Mouse (Mus musculus) left cerebral cortex, adult 9 months (tissue): ENCODE results near the gene Arl3.

Experiments
- DNase-seq, 2 experiments: peaks; one replicate each; pipeline ENCODE4 v3.0.0; 2022; ENCODE audit warnings: low spot score in 2 of 2

The Arl3 gene

GRCm38 (mm10) chr19:46501401-46502068 is 71.5 kb downstream of the Arl3 start, which contains the start of gene Trim8:
Trim8 (plus strand) TSS chr19:46501702.
- peak in 1 of 2 experiments; percentile 80 for DNase-seq

DNA sequence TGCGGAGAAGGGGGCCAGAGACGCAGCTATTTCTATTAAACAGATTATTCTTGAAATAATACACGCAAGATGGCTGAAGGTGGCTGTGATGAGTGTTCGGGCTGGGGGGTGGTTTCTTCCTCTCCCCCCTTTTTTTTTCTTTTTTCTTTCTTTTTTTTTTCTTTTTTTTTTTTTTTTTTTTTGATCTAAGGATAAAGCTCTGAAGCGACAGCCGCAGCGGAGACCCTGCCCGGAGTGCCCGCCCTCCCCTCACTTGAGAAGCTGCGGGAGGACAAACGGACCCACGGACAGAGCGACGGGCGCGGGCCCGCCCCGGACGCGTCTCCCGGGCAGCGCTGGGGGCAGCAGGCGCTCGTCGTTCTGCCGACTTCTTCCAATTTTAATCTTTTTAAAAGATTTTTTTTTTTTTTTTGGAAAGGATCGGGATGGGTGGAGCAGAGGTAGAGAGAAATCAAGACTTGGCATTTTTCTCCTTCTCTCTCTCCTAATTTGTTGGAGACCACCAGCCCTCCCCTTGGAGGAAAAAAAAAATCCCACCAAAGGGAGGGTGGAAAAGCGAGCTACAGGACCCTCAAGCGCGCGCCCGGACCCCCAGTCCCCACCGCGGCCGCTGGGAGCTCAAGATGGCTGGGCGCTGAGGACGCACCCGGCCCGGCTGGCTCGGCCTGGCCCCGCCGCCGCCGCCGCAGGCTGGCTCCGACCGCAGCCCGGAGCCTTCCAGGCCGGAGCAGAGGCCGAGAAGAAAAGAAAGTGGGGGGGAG is 72.2 kb downstream of the Arl3 start:
- DNase-seq: no peak

DNA sequence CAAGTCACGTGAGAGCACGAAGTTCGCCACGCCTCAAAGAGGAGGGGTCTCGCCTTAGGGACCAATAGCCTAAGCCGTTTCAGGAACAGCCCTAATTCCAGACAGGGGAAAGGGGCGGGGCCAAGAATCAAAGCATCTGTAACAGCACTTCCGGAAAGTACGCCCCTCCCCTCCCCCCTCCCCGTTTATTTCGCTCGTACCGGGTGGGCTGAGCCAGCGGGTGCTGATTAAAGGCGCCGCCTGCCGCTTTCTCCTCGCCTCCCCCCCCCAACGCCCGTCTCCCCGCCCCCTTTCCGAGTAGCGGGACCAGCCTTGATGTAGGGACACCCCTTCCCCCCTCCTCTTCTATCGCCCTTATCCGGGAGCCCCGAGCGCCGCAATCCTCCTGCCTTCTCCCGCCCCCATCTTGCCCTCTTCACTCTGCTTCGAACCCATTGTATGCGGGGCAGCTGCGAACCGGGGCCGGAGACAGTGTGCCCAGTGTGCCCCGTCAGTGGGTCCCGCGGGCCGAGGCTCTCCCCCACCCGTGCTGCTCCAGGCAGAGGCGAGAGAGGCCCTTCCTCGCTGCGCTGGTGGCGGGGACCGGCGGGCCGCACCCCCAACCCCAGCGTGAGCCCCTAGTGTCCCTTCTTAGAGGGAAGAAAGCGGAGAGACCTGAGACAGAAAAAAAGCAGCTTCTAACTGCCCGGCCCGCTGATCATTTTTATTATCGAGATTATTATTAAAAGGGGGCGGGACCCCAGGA is 73.0 kb downstream of the Arl3 start:
- peak; percentile 98 for DNase-seq

GRCm38 (mm10) chr19:46499539-46499835 is 73.5 kb downstream of the Arl3 start:
- no peak for DNase-seq

DNA sequence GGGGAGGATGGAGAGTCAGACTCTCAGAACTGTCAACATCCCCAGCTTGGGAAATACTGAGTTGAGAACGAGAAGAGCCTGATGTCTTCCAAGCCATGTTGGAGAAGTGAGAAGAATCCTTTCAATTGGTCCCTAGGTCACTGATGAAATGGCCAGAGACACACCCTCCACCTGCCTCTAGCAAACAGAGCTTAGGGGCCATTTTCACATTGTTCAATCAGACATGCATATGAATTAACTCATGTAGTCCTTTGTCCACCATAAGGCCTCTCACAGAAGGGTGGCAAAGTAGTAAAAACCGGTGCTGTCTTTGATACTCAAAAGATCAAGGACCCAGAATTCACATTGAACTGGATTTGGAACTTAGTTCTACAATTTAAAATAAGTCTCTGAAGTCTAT is 75.8 kb downstream of the Arl3 start:
- no peak for DNase-seq

DNA sequence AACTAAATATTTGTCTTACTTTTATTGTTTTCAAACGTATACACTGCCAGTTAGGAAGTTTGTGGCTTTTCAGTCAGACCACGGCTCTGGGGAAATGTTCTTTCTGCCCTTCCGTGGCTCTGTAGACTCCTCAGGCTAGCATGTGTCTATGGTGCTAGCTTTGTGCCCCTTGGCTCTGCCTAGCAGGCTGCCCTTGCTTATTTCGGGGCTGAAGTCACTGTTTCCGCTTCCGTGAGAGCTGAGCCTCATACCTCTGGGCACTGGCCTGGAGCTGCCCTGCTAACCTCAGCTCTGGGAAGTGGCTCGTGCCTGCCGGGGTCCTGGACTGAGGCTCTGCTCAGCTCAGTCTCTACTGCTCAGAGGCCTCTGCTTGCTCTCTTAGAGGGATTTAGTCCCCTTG is 77.9 kb downstream of the Arl3 start:
- no peak for DNase-seq

- DNase-seq: no peak
Measured at GRCm38 (mm10) chr19:46490634-46491033, 82.4 kb downstream of the Arl3 start.

DNA sequence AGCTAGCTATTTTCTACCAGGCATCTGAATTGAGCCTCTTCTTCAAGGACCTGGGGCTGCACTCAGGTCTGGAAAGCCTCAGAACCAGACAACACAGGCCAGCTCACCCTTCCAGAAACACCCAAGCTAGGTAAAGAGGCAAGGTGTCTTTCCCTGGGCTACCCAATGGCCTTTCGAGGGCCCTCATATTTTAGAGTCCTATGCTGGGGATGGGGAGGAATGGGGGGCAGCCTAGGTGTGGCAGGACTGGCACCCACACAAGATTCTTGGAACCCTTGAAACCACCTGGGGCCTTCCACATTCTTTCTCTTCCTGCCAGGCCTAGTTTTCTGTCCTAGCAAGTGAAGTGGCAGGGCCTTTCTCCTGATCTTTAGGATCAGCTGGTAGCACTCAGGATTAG is 83.5 kb downstream of the Arl3 start:
- DNase-seq: no peak

DNA sequence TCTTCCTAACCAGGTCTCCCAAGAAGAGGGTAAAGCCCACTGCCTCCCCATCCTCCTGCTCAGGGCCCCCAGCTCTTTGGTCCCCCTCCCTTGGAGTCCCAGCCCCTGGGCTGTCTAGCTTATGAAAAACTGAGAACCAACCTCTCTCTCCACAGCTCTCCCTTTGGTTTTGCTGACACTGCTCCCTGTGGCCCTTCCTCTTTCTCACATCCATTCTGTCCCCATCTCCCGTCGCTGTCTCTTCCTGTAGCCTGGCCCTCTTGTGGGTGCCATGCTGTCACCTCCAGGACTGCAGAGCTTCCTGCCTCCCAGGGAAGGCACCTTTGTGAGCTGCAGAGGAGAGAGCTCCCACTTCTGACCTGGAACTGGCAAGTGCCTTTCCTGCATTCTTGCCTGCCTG is 86.3 kb downstream of the Arl3 start:
- DNase-seq: no peak

DNA sequence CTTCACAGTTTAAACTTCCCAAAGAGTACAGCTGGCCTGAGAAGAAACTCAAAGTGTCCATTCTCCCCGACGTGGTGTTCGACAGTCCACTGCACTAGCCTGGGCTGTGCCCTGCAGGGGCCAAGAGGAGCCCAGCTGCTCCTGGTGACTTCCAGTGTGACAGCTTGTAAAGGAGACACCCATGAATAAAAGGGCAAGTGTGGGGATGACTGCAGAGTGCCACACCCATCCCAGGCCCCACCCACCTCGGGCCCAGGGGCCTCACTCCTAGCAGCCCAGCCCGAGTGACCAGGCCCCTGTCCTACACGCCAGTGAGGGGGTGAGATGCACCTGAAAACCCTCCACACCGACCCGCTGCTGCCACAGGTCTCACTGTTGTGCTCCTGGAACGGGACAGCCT is 87.2 kb downstream of the Arl3 start:
- DNase-seq: no peak

DNA sequence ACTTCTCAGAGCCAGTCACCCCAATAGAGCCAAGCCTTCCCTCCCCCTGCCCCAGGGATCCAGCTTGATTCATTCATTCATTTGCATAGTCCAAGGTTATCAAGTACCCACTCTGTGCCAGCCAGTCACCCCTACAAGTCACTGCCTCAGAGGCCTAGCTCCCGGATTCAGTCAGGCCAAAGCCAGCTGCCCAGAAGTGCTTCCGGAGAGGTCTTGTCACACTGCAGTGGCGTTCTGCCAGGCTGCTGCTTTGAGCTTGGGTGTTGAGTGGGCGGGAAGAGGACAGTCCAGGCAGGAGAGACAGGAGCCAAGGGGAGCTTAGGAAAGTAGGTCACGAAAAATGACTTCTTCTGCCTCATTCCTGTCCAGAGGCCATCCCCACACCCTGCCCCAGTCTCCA is 88.5 kb downstream of the Arl3 start:
- DNase-seq: peak in 1 of 2 experiments; percentile 64

GRCm38 (mm10) chr19:46483701-46484328 is 89.2 kb downstream of the Arl3 start:
- no peak for DNase-seq

DNA sequence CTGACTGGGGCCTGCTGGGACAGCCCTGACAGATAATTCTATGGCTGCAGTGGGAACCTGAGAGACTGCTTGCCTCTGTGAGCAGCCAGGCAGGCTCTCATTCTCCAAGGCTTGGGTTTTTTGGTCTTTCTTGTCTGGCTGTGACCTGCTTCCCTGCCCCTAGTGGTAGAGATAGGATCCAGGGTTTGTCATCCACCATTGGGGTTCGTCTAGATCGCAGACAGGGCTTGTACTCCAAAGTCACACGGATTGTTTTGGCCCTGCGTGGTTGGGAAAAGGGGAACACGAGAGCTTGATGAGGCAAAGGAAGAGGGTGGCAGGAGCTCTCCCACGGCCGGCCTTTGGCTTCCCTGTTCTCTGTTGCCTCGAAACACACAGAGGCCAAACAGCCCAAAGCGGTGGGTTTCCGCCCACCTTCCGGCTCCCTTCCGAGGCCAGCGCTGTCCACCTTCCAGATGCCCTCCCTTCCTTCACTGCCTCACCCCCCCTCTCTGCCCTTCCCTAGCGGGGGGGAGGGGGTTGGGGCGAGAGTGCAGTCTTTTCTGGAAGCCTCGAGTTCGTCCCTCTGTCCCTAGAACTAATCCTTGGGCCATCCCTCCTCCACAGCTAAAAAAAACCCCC is 90.0 kb downstream of the Arl3 start:
- DNase-seq: no peak

GRCm38 (mm10) chr19:46481756-46482155 is 91.2 kb downstream of the Arl3 start:
- no peak for DNase-seq

GRCm38 (mm10) chr19:46481352-46481751 is 91.6 kb downstream of the Arl3 start:
- DNase-seq: no peak
